Mouse (Mus musculus) lung, adult 2 months (tissue): Measurements from ENCODE around the gene Secisbp2l.

Experiments used
- CTCF ChIP-seq: fragments of 200-500 bp; IDR thresholded peaks from 2 replicates; pipeline ENCODE4 v1.5.1; 2011; ENCODE audit warnings: mild to moderate bottlenecking, low read length, control low read depth; ENCODE audit not compliant: insufficient read depth
- POLR2A ChIP-seq: fragments of 200-500 bp; IDR thresholded peaks from 2 replicates; pipeline ENCODE4 v1.6.1; 2011; ENCODE audit warnings: low read depth, mild to moderate bottlenecking, control low read depth, low read length, borderline replicate concordance; ENCODE audit errors: extremely low read depth

- no peak for TF ChIP-seq CTCF
- TF ChIP-seq POLR2A, result no peak
Measured at GRCm38 (mm10) chr2:125805826-125806225, 23.2 kb upstream of the Secisbp2l start.
